Mouse (Mus musculus): Measurements from ENCODE around the gene Naa11.

Gene Naa11

DNA sequence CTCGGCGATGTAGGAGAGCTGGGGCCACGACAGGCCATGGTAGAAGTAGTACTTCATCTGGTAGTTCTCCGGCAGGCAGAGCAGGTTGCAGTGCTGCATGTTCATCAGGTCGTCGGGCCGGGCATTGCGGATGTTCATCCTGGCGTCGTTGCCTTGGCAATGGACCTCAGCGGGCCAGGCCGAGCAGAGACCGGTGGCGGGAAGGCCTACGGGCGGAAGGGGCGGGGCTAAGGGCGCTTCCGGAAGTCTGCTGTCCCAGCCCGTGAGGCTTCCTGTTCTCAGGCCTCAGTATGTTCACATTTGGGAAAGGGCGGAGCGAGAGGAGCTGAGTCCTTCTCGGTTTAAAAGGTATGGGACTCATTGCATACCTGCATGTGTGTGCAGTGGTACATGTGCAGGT, at the start of gene Naa11:
Gene Naa11, minus strand, starts transcription at position 220 of the 400 bp plus-strand sequence.
- DNase-seq (ENCODE audit: low spot score in 2 of 2), result no peak

DNA sequence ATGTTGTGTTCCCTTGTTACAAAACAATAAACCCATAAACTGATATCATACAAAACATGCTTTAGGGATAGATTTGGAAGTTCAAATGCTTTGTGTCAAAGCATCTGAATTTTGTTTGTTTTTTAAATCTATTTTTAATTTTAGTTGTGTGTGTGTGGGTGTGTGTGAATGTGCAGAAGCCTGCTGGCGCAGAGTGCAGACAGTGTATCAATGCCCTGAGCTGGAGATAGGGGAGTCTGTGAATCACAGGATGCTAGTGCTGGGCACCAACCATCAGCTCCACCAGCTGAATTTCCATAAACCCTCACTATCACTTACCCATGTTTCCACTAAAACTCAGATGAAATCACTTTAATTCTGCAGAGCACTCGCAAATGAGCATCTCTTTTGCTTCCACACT, 40.3 kb upstream of the Naa11 start:
- no peak for DNase-seq (ENCODE audit: low spot score in 2 of 2)

DNA sequence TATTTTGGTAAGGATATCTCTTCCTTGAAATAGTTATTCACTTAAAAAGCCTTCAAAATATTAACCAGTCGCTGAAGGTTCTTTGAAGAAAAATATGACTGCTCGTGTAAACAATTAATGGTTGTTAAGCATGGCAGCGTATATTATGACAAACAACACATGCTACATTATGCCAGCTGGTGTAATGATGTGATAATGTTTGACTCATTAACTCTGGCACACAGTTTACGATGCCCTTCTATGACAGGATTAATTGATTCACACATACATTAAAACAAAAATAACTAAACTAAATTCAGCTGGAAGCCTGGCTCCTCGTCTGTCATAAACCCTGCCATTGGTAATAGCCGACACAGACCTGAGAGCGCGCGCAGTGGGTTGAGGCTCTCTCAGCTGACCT, 37.8 kb upstream of the Naa11 start:
- no peak for DNase-seq (ENCODE audit: low spot score in 2 of 2)

DNA sequence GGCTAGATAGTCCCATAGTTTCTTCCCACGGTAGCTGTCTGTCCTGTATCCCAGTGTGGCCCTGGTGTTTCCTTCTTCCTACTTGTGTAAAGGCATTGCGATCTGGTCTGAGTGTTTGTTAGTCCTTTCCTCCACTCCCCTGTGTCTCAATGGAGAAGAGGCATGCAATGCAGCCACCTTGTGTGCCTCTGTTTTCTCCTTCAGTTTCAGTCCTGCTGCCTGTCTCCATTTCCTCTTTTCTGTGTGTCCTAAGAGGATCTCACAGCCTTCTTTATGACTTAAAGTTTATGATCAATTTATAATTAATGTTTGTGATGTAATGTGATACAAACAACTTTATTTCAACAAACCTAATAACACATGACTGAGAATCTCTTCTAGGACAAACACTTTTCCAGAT, 29.5 kb upstream of the Naa11 start:
- DNase-seq (ENCODE audit: low spot score in 2 of 2), result no peak

DNA sequence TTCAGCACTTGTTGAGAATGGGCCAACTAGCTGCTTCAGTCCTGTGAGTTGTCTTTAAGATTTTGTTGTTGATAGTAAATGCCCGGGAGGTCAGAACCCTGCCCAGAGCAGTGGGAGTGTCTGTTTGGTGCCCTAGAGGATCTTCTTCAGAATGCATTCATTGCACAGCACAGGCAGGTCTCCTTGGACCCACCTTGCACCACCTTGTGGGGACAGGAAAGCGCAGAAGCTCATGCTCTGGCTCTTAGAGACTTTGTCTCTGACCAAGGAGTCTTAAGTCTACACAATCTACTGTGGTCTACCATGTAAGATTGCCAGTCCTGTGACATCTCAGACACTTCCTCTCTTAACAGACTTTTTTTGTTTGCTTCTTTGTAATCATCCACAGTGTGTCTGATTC, 25.0 kb upstream of the Naa11 start:
- no peak for DNase-seq (ENCODE audit: low spot score in 2 of 2)

DNA sequence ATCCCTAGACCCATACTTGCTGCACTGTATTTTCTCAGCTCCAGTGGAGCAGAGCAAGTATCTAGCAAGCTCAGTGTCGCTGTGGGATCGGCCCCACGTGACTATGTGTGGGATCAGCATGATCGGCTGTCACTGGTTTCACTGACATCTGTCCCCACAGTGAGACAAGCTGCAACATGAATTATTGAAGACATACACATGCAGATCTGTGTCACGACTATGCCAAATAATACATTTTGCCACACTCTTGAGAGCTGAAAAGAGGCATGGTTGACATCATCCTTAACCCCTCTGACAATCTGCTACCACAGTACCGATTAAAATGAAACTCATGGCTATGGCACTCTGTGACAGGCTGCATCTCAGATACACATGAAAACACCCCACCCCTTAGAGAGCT, 23.7 kb upstream of the Naa11 start:
- no peak for DNase-seq (ENCODE audit: low spot score in 2 of 2)

DNA sequence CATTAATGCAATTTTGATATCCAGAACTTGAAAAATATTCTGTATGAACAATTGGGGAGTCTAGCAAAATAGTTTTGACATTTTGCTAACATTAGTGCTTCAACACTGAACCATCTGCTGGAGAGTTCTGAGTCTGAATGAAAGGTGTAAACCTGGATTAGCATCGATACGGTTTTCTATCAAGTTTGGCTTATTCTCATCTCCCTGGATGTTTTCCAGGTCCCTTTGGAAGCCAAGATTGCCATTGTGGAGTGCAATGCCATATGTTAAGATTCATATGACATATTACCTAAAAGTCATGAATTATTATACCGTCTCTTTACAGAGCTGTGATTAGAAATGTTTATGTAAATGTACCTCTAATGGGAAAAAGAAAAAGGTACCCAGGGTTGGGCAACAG, 21.5 kb upstream of the Naa11 start:
- DNase-seq (ENCODE audit: low spot score in 2 of 2), result no peak

DNA sequence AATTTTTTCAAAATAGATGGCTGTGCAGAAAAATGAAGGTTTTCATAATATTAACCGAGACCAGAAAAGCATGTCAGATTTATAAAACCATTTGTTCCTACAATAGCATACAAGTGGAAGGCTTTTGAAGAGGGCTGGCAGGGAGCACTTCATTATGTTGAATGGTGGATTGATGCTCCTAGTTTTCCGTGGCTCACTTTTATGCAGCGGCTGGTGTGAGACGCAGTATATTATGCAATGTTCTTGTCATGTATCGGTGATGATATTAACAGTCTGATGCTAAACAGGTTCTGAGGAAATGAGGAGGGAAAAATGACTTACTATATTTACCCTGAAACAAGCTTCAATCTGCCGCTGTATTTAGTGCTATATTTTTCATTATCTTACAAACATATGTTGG, 18.0 kb upstream of the Naa11 start:
- no peak for DNase-seq (ENCODE audit: low spot score in 2 of 2)

DNA sequence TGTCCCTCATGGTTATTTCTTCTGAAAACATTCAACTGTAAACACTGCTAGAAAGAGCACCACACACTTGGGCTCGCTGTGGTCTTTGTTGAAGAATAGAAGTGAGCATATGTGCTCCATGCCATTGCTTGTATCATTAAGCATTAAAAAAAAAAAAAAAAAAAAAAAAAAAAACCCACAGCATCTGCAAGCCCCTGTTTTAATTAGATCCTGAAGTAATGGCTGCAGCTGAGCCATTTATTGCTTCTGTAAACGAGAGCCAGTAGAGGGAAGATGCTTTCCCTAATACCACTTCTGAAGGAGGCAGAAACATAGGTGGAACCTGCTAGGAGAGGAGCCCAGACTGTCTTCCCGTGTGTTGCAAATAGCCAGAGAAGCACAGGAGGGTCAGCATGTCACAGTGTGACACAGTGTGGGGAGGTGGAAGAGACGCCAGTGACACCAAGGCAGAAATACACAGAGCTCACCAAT, 17.1 kb upstream of the Naa11 start:
- DNase-seq (ENCODE audit: low spot score in 2 of 2), result no peak

DNA sequence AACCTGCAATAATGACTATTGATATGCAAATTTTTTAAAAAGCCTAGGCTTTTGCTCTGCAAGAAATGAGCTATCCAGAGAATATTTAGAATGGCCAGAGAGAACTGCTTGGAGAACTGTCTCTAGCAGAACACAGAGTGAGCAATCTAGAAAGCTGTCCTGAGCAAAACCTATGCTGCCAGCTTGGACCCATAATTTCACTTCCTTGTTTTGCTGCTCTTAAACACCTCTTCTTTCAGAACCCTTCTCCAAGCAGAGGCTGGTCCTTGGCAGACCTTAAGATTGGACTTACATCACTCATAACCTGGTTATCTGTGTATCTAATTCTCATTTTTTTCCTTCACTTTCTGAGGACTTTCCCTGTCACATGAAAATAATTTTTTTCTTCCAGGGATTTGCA, 8.9 kb upstream of the Naa11 start:
- no peak for DNase-seq (ENCODE audit: low spot score in 2 of 2)

DNA sequence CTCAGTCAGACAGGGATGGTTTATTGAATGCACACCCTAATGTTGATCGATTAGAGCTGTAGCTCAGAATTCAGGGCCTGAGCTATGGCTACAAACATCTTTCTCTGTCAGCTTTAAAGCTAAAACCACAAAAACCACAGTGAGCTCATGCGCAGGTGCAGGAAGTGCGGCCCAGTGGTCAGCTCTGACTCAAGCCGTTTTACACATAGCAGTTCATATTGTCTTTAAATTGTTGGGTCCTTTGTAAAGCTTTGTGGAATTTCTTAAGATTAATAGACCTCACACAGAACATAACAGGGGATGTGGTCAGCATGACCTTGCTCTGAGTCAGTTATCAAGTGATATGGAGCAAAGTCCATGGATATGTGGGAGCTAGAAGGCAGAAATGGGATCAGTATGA, 5.4 kb upstream of the Naa11 start:
- no peak for DNase-seq (ENCODE audit: low spot score in 2 of 2)

DNA sequence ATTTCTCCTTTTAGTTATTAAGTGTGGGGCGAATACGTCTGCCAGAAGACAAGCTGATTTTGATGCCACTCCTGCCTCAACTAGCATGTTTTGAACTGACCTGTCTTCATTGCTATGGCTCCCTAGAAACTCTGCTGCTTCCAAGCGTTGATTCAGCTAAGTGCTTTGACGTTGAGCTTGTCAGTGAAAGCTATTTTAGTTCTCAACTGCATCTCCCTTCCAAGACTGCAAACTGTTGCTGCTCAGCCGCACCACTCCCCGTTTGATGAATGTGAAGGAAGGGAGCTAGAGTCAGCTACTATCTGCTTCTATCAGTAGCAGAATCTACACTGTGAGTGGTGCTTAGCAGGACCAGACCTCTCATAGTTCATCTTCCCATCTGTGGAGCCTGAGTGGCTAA, 4.6 kb downstream of the Naa11 start:
- DNase-seq (ENCODE audit: low spot score in 2 of 2), result no peak

DNA sequence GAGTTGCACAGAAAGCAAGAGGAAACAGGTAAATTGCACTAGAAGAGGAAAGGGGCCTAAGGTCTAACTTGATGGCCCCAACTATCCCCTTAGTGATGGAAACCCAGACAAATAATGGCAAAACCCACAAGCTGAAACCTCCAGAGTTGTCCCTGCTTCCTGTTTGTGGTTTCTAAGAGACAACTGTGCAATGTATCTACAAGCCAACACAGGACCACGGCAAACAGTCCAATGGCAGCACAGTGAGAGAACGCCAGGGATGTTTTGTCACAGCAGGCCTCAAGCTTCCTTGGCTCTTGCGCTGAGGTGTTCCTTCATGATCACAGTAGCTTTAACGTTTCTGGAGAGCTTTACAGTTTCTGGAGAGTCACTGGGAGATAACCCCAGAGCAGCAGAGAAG, 7.8 kb downstream of the Naa11 start:
- no peak for DNase-seq (ENCODE audit: low spot score in 2 of 2)

DNA sequence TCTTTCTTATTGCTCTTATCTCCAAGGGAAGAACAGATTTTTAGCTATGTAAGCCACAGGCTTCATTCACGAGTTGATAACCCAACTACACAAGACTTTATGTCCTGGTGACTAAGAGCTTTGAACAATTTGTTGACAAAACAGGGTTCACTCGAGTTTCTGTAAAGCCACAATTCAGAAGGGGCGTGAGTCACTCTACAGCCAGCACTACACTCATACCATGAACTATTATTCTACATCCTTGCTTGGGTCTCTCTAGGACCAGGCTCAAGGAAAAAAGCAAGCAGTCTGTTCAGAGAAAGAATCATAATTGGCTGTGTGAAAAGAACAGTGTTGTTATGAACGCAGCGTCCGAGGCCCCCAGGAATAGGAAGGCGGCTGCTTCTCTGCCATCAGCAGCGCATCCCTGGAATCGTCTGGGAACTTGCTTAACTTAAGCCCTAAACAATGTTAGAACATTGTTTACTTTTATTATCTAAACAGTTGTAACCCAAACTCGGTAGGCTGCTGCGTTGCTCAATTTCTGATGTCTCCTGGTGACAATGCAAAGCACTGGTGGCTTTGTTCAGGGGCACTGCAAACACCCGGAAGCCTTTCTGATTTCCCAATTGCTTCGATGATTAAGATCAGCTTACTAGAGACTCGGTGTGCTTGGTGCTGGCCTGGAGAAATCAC, 9.5 kb downstream of the Naa11 start:
- no peak for DNase-seq (ENCODE audit: low spot score in 2 of 2)

DNA sequence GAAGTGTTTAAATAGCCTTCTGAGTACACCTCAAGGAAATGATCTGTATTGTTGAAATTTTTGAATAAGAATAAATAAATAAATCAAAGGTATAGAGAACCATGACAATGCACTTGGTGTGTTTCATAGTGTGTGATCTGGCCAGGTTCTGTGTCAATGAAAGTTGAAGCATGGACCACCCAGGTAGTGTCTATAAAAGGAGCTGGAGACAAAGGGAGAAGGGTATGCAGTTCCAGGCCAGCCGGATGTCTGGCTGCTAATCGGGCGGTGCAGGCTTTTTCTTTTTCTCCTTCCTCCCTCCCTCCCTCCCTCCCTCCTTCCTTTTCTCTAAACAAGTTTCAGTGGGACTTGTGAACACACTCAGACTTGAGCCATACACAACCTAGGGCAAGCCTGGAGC, 12.2 kb downstream of the Naa11 start:
- no peak for DNase-seq (ENCODE audit: low spot score in 2 of 2)

DNA sequence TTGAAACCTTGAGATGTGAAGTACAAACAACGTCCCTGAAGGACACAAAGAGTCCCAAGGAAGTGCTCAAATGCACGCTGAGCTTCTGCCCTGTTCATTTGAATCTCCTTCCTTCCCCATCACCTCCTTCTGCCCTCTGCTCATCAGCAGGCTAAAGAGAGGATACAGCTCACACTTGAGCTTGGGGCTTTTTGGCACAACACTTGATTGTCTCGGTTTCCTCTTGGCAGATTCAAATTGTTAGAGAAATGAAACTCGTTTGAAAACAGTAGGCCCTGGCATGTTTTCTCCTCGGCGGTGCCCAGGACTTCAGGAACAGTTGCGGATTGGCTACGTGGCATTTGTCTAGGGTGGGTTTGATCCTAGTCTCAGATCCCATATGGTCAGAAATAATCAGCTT, 27.4 kb downstream of the Naa11 start:
- no peak for DNase-seq (ENCODE audit: low spot score in 2 of 2)

DNA sequence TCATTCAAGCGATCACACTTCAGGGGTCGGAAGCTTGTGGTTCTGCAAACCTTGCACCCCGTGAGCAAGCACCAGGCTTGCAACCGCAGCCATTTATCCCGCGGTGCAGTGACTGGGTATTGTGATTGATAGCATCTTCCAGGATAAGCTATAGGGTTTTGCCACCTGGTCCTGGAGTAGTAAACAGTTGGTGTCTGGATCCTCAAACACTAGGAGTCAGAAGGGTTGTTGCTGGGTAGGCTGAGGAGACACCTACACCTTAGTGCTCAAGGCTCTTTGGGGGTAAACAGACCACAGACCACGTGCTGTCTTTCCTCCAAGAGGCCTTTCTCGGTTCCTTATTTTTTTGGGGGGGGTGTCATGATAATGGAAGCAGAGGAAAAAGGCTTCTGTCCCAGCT, 27.9 kb downstream of the Naa11 start:
- no peak for DNase-seq (ENCODE audit: low spot score in 2 of 2)

DNA sequence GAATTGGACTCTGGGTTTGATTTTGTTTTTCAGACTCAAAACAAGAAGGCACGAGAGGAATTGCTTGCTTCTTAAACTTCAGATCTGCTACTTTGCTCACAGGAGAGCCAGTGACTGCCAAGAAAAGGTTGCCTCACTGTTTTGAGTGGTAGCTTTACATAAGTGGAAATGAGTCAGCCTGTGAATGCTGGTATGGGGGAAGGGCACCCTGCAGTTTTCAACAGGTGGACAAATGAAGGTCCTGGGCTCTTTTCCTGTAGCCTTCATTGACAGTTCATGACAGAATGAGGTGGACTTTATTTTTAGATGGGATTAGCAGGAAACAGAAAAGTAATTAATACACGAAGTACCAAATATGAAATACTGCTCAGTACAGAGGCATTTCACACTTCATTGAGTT, 29.6 kb downstream of the Naa11 start:
- DNase-seq (ENCODE audit: low spot score in 2 of 2), result no peak

DNA sequence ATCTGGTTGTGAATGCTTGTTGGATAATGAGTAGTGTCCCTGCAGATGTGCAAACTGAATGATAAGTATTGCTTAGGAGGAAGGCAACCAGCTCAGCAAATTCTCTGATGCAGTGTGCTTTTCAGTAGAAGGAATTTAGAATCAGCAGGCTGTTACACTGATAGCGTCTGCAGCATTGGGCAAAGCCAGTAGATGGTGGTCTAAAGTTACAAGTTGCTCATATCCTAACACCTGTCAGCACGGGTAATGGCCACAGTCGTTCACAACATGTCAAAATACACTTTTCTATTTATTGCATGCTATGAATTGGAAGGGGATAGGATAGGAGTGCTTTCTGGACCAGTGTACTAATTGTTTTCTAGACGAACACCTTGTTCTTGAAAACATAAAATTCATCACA, 33.1 kb downstream of the Naa11 start:
- DNase-seq (ENCODE audit: low spot score in 2 of 2), result no peak

DNA sequence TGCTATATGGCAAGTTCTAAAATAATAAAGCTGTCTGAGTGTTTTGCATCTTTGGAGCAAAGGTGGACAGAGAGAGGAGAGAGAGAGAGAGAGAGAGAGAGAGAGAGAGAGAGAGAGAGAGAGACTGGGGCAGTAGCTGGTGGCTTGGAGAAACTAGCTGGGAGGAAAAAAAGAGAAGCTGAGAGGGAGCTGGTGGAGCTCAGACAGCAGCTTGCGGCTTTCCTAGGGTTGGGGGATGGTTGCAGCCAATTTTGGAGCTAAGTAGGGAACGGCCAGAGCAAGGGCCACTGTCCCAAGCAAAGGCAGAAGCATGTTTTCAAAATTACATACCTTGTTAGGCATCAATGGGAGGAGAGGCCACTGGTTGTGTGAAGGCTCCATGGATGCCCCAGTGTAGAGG, 36.0 kb downstream of the Naa11 start:
- no peak for DNase-seq (ENCODE audit: low spot score in 2 of 2)

DNA sequence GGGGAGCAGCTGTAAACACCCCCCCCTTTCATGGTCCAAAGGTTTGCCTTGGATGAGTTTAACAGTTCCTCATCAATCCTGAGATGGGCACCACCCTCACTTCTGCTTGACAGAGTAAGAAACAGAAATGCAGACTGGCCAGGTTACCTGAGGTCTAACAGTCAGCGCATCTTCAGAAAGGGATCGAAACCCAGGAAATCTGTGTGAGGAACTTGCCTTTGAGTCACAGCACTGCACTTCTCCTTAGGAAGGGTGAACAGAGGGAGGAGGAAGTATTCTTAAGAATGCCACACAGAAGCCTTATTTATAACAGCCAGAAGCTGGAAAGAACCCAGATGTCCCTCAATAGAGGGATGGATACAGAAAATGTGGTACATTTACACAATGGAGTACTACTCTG, 37.0 kb downstream of the Naa11 start:
- no peak for DNase-seq (ENCODE audit: low spot score in 2 of 2)

DNA sequence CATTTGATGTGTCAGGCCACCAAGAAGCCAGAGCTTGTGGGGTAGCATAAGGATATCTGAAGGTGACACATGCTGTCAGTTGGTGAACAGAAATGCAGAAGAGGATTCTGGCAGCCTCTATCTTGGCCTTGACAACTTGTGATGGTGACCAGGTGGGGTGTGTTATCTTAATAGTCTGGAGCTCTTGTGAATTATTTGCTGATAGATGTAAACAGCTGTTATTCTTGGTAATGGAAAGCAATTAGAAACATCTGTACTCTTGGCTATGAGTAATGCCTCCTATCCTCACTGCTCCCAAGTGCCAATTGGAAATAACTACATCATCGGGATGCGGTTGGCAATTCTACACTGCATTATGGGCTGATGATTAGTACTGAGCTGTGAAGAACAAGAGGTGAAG, 43.4 kb downstream of the Naa11 start:
- DNase-seq (ENCODE audit: low spot score in 2 of 2), result no peak

DNA sequence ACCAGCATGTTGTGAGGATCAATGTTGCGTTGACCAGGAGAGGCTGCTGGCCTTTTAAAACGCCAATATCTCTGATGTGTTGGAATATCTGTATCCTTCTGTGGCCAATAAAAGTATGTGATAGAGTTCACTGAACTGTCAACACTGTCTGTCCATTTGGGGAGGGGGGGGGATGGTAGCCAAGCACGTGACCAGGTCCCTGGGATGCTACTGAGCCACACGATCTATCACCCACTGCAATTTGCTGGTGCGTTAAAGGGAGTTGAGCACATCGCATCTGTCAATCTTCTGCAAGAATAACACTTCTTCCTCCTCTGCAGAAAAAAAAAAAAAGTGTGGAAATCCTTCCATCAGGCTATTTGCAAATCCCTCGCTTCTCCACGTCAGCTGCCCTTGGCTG, 43.9 kb downstream of the Naa11 start:
- no peak for DNase-seq (ENCODE audit: low spot score in 2 of 2)

DNA sequence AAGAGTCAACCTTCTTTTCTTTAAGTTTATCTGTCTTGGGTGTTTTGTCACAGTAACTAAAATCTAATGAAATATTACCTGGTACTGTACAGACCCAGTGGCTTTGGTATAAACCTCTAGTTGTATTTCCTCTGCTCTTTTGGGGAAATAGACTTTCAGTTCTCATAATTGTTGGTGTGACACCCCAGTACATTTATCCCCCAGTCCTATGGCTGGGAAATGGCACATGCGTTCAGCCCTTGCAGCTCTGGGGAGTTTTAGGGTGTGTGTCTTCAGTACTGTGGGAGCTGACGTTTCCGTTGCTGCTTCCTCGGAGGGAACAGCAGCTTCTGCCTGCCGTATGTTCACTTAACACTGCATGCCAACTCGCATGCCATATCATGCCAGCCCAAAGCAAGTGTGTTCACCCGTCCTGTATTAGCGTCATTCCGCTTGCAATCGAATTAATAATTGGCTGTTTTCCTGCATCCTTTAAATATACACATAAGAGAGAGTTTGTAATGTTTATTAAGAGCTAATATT, 46.4 kb downstream of the Naa11 start:
- DNase-seq (ENCODE audit: low spot score in 2 of 2), result no peak

Data from spleen, postnatal 4 days (tissue).